Comparison of ENCODE assay signal across 22 mouse cellular contexts in the genomic region with DNA sequence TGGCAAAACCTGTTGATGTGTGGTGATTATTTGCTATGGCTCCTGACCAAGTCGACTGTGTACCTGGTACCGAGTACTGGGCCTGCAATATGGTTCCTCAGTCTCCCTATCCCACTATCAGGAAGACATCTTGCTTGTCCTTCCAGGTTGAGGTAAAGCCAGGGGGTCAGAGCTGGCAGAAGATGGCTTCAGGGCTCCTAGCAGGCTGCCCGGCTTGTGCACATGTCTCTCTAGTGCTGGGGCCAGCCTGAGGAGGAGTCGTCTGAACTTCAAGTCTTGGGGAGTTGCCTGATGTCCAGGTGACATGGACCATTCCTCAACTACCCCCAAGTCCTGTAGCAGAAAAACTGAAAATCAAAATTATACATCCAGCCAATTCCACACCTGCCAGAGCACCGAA. TPM values are rescaled to one million over a fixed set of nuclear protein-coding genes. Genes with fewer than 3 reads are reported as not detected.
A peak's percentile ranks its signal among the peaks of the same experiment; 100 is the strongest.
DNase-seq lines count a peak whose midpoint lies in the region; ATAC-seq lines count a peak whose summit lies in the region.
"Had no signal": no experiment of that assay in that cellular context is flagged by ENCODE, and none has a peak within 500 bp of the region (broad histone marks: within the 10 kb centered on the region; RNA-seq: fewer than 3 reads in every experiment).

No protein-coding gene starts in this region.

- 75% methylated on average over 5 of the region's 5 CpGs for WGBS in heart, embryonic 11.5 days (ENCODE audit: insufficient replicate concordance)
- 83% methylated on average over 5 of the region's 5 CpGs for WGBS in heart, embryonic 10.5 days

- H3K9me3 ChIP-seq in heart, embryonic 11.5 days (replicated peaks; ENCODE audit: control insufficient read depth, low read length), result no peaks in the 10 kb centered on the region
- H3K9me3 ChIP-seq in heart, embryonic 10.5 days, result no peaks in the 10 kb centered on the region
- H3K9me3 ChIP-seq: G1E had no signal

- H3K4me3 ChIP-seq in heart, embryonic 11.5 days (ENCODE audit: low read depth, low read length), result no peak overlapping the region
- no peak overlapping the region for H3K4me3 ChIP-seq in heart, embryonic 10.5 days

- no peaks in the 10 kb centered on the region for H3K4me1 ChIP-seq in heart, embryonic 11.5 days (ENCODE audit: control insufficient read depth, insufficient read depth, low read length)
- H3K4me1 ChIP-seq in heart, embryonic 10.5 days, result no peaks in the 10 kb centered on the region

- peak; percentile 56 for DNase-seq in heart, adult 11 months
- peak; percentile 52 for DNase-seq in heart, embryonic 10.5 days (ENCODE audit: low spot score)
- DNase-seq in heart, adult 18-20 months, result no peak
- DNase-seq in right cerebral cortex, postnatal 4 days, result peak; percentile 1
- no peak for DNase-seq in right cerebral cortex, postnatal 36 days (ENCODE audit: low spot score in 2 of 2)
- DNase-seq in testis, postnatal 10 days (ENCODE audit: low spot score), result peak; percentile 27
- no peak for DNase-seq in testis, postnatal 14 days (ENCODE audit: low spot score)
- DNase-seq: adrenal gland, adult 2 months; adrenal gland, adult 8-10 months; adrenal gland, postnatal 10 days; adrenal gland, postnatal 14 days; adrenal gland, postnatal 25 days; adrenal gland, postnatal 36 days; B cell, adult 2 months; cerebellum, adult 11 months; cerebellum, adult 11-12 months had no signal

- H3K4me2 ChIP-seq in heart, embryonic 11.5 days, result no peak overlapping the region

- H3K27me3 ChIP-seq in heart, embryonic 11.5 days (ENCODE audit: control insufficient read depth, insufficient read depth, low read length), result no peaks in the 10 kb centered on the region
- no peaks in the 10 kb centered on the region for H3K27me3 ChIP-seq in heart, embryonic 10.5 days (ENCODE audit: insufficient read depth, poor library complexity, severe bottlenecking)
- H3K27me3 ChIP-seq: Patski had no signal

- no peak overlapping the region for H3K9ac ChIP-seq in heart, embryonic 11.5 days (ENCODE audit: low read depth, low read length)

- no peaks in the 10 kb centered on the region for H3K36me3 ChIP-seq in heart, embryonic 11.5 days (ENCODE audit: control insufficient read depth, insufficient read depth, low read length)
- no peaks in the 10 kb centered on the region for H3K36me3 ChIP-seq in heart, embryonic 10.5 days
- H3K36me3 ChIP-seq: G1E had no signal

- ATAC-seq in heart, embryonic 11.5 days (replicated peaks; ENCODE audit: insufficient number of reproducible peaks, low FRiP score, low TSS enrichment), result no peak
- ATAC-seq: activated CD4-positive, CD25-positive, alpha-beta regulatory T cell, adult 4 months; CD4-positive, CD25-positive, alpha-beta regulatory T cell, adult 4 months; Patski had no signal

- no peak overlapping the region for H3K27ac ChIP-seq in heart, embryonic 11.5 days (ENCODE audit: low read depth, low read length)
- H3K27ac ChIP-seq in heart, embryonic 10.5 days, result no peak overlapping the region

RNA-seq across cellular contexts. Expression of a gene that starts 33.9 kb away (rescaled TPM):
- 16.3 and 22.1 TPM in 2 replicates for polyA plus RNA-seq in heart, embryonic 11.5 days (2014; fragmentation: Nextera tagmentation; extraction: Ambion mirVana)
- polyA plus RNA-seq in heart, embryonic 10.5 days (2016; fragmentation: Nextera tagmentation; extraction: Ambion mirVana), result 17.1 and 18.2 TPM in 2 replicates
- total RNA-seq in heart, adult 18-20 months (2021), result 10 to 100 TPM; 35.5 to 35.8 TPM
- total RNA-seq: MEL had no signal
- polyA plus RNA-seq: activated CD4-positive, CD25-positive, alpha-beta regulatory T cell, adult 4 months; CD4-positive, CD25-positive, alpha-beta regulatory T cell, adult 4 months; G1E had no signal

Comparison
In these comparisons a context has a peak if more than half of its experiments do, and no peak if none do; other contexts are left out.
1. DNase-seq: peak in heart, adult 11 months (single experiment), heart, embryonic 10.5 days (single experiment), right cerebral cortex, postnatal 4 days (single experiment) and testis, postnatal 10 days (single experiment); none in heart, adult 18-20 months (0 of 2), right cerebral cortex, postnatal 36 days (0 of 2) and testis, postnatal 14 days (single experiment).